Mouse (Mus musculus) skeletal muscle tissue, adult 2 months (tissue): ENCODE data around the gene Osgep.
"Not testable (repeated sequence)": the region's sequence is repeated elsewhere in the genome, so short reads cannot be mapped to it uniquely, and the experiment has no call there.

Experiments used
- DNase-seq: peaks from one replicate; pipeline ENCODE4 v3.0.0-alpha.2; 2012; ENCODE audit warnings: low read depth, low spot score

The Osgep gene

GRCm38 (mm10) chr14:50931493-50932020, 6.9 kb upstream of the Osgep start:
- DNase-seq: no peak

GRCm38 (mm10) chr14:50930754-50931492, 6.2 kb upstream of the Osgep start, which contains the start of the genes Pip4p1 and Pnp:
Gene Pip4p1 (minus strand): TSS chr14:50930856.
Gene Pnp (plus strand): TSS chr14:50931082.
- peak; percentile 100 for DNase-seq

- DNase-seq: peak; percentile 53
Measured at GRCm38 (mm10) chr14:50930377-50930753, 5.7 kb upstream of the Osgep start.

GRCm38 (mm10) chr14:50929951-50930350, 5.3 kb upstream of the Osgep start:
- no peak for DNase-seq

- DNase-seq: no peak
Measured at GRCm38 (mm10) chr14:50927366-50927765, 2.7 kb upstream of the Osgep start.

- no peak for DNase-seq
Measured at GRCm38 (mm10) chr14:50925111-50925920, 623 bp upstream of the Osgep start.

- DNase-seq: not testable (repeated sequence)
Measured at GRCm38 (mm10) chr14:50923437-50923836, 1.3 kb downstream of the Osgep start.

GRCm38 (mm10) chr14:50911356-50911755, 13.3 kb downstream of the Osgep start:
- no peak for DNase-seq

GRCm38 (mm10) chr14:50908126-50908525, 16.6 kb downstream of the Osgep start:
- DNase-seq: no peak

GRCm38 (mm10) chr14:50905327-50905726, 19.4 kb downstream of the Osgep start:
- DNase-seq: not testable (repeated sequence)

- DNase-seq: no peak
Measured at GRCm38 (mm10) chr14:50904828-50905129, 19.9 kb downstream of the Osgep start.

- peak; percentile 49 for DNase-seq
Measured at GRCm38 (mm10) chr14:50903973-50904827, 20.5 kb downstream of the Osgep start.

GRCm38 (mm10) chr14:50897992-50898391, 26.7 kb downstream of the Osgep start:
- DNase-seq: not testable (repeated sequence)

GRCm38 (mm10) chr14:50897374-50897765, 27.3 kb downstream of the Osgep start, which contains the start of gene Klhl33:
Gene Klhl33 (minus strand): TSS chr14:50897507.
- peak; percentile 85 for DNase-seq

GRCm38 (mm10) chr14:50896747-50897373, 27.8 kb downstream of the Osgep start:
- DNase-seq: peak; percentile 37

GRCm38 (mm10) chr14:50895985-50896746, 28.5 kb downstream of the Osgep start:
- DNase-seq: peak; percentile 96

GRCm38 (mm10) chr14:50895407-50895806, 29.3 kb downstream of the Osgep start:
- DNase-seq: no peak

- no peak for DNase-seq
Measured at GRCm38 (mm10) chr14:50892541-50893459, 31.9 kb downstream of the Osgep start.

- DNase-seq: no peak
Measured at GRCm38 (mm10) chr14:50892091-50892490, 32.6 kb downstream of the Osgep start.
